Mouse (Mus musculus) ES-E14 (cell line): ENCODE results near the gene Rbfox1.

Source experiments
- CHD2 ChIP-seq: IDR thresholded peaks from 2 replicates; pipeline ENCODE4 v1.6.1; 2014; ENCODE audit warnings: mild to moderate bottlenecking, low read depth, low read length, inconsistent platforms
- HCFC1 ChIP-seq: IDR thresholded peaks from 2 replicates; pipeline ENCODE4 v1.6.1; 2012; ENCODE audit warnings: low read length, inconsistent platforms, borderline replicate concordance; ENCODE audit not compliant: insufficient read depth
- MAFK ChIP-seq: IDR thresholded peaks from 2 replicates; pipeline ENCODE4 v1.6.1; 2014; ENCODE audit warnings: mild to moderate bottlenecking, low read depth, low read length, inconsistent platforms; ENCODE audit not compliant: insufficient read depth
- ZC3H11A ChIP-seq: IDR thresholded peaks from 2 replicates; pipeline ENCODE4 v1.6.1; 2012; ENCODE audit warnings: low read depth, mild to moderate bottlenecking, inconsistent platforms, low read length, borderline replicate concordance

DNA sequence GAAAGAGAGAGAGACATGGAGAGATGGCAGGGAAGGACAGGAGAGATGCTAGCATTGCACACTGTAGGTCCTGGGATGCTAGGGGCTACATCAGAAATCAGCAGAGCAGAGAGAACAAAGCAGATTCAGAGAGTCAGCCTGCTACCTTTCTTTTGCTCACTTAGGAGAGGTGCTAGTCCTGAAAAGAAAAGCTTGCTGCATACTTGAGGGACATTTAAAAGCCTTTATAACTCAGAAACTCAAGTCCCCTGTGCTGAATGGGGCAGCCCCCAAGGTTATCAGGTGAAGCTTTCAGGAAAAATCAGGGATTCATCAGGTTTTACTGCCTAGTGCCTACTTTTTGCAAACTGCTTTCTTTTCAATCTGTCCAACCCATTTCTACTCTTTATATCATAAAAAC, 1480.7 kb downstream of the Rbfox1 start:
- TF ChIP-seq ZC3H11A = no peak
- no peak for TF ChIP-seq CHD2
- TF ChIP-seq HCFC1 = no peak
- no peak for TF ChIP-seq MAFK
